Mouse (Mus musculus) hindbrain, embryonic 12.5 days (tissue): ENCODE results near the gene 2700081O15Rik. TPM values are rescaled to one million over a fixed set of nuclear protein-coding genes. Genes with fewer than 3 reads are reported as not detected.

ENCODE experiments used
- ATAC-seq: fragments of 200-750 bp; cut with Nextera tagmentation; 2 replicates; pipeline ENCODE4 v1.8.0; 2017; ENCODE audit warnings: moderate TSS enrichment; ENCODE audit not compliant: low FRiP score
- H3K27ac ChIP-seq: fragments of 300-500 bp; sonication (generic); 2 replicates; pipeline ENCODE4 v1.5.1; 2016; ENCODE audit warnings: mild to moderate bottlenecking
- H3K27me3 ChIP-seq: fragments of 300-500 bp; sonication (generic); 2 replicates; pipeline ENCODE4 v1.6.1; 2016; ENCODE audit warnings: mild to moderate bottlenecking
- H3K36me3 ChIP-seq: fragments of 300-500 bp; sonication (generic); 2 replicates; pipeline ENCODE4 v1.6.1; 2016; ENCODE audit warnings: mild to moderate bottlenecking
- H3K4me1 ChIP-seq: fragments of 300-500 bp; sonication (generic); 2 replicates; pipeline ENCODE4 v1.6.1; 2016
- H3K4me2 ChIP-seq: fragments of 300-500 bp; sonication (generic); replicated peaks from 2 replicates; pipeline ENCODE4 v1.6.1; 2016; ENCODE audit warnings: mild to moderate bottlenecking
- H3K4me3 ChIP-seq: fragments of 300-500 bp; sonication (generic); 2 replicates; pipeline ENCODE4 v1.5.1; 2016; ENCODE audit warnings: mild to moderate bottlenecking
- H3K9ac ChIP-seq: fragments of 300-500 bp; sonication (generic); 2 replicates; pipeline ENCODE4 v1.6.1; 2016; ENCODE audit warnings: mild to moderate bottlenecking, moderate library complexity
- H3K9me3 ChIP-seq: fragments of 300-500 bp; sonication (generic); replicated peaks from 2 replicates; pipeline ENCODE4 v1.6.1; 2016; ENCODE audit warnings: mild to moderate bottlenecking
- WGBS: fragments of 180-500 bp; shearing (Covaris S2); methylation state at CpG from one replicate; pipeline ENCODE4 v1.1.7; 2016; 5-methylcytosine and 5-hydroxymethylcytosine counted together
- microRNA-seq: library from miRNA; unstranded; fragments of <30 nt; microRNA quantifications from one replicate; pipeline ENCODE4, GENCODE M21; 2017
- polyA plus RNA-seq: library from polyadenylated mRNA; unstranded; fragments of >200 nt; fragmentation: Nextera tagmentation; extraction: Ambion mirVana; gene quantifications from 2 replicates; pipeline ENCODE4 v1.2.1, GENCODE M21; 2016

Gene 2700081O15Rik
- polyA plus RNA-seq, 1 experiment from 2014 or later, result 20.1 TPM

GRCm38 (mm10) chr19:7456803-7457202, 39.4 kb downstream of the 2700081O15Rik start:
- H3K9me3 ChIP-seq, result no peaks in the 10 kb centered on the region
- 80% methylated on average over 2 of the region's 2 CpGs for WGBS
- H3K4me1 ChIP-seq, result peaks cover 3% of the 10 kb centered on the region; the same call in 1 of the 2 replicates
- no peak overlapping the region for H3K4me2 ChIP-seq
- no peak overlapping the region for H3K4me3 ChIP-seq
- no peak overlapping the region for H3K27ac ChIP-seq
- H3K27me3 ChIP-seq, result no peaks in the 10 kb centered on the region
- ATAC-seq, result no peak
- no peak overlapping the region for H3K9ac ChIP-seq
- H3K36me3 ChIP-seq, result peaks cover 13% of the 10 kb centered on the region; the same call in 1 of the 2 replicates

GRCm38 (mm10) chr19:7458901-7459300, 41.5 kb downstream of the 2700081O15Rik start:
- H3K27ac ChIP-seq, result no peak overlapping the region
- H3K9me3 ChIP-seq, result no peaks in the 10 kb centered on the region
- no peak for ATAC-seq
- H3K36me3 ChIP-seq, result peaks cover 13% of the 10 kb centered on the region; the same call in 1 of the 2 replicates
- H3K4me1 ChIP-seq, result peaks cover 3% of the 10 kb centered on the region; the same call in 1 of the 2 replicates
- no peaks in the 10 kb centered on the region for H3K27me3 ChIP-seq
- H3K9ac ChIP-seq, result no peak overlapping the region
- no peak overlapping the region for H3K4me2 ChIP-seq
- H3K4me3 ChIP-seq, result no peak overlapping the region

DNA sequence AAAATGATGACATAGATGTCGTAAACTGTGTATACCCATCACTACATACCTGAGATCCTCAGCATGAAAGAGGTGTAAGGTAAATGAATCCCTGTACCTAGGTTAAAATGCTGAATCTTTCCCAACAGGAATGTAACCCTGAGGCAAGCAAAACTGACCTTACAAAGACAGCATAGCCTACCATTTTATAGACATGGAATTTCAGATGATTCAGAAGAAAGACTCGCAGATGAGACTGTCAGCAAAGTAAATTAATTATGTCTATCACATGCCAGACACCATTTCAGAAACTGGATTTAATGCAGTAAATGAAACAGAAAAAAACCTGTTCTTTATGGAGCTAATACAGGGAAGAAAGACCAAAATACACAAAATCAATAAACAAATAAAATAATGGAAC, 41.9 kb downstream of the 2700081O15Rik start:
- H3K4me3 ChIP-seq, result no peak overlapping the region
- no peak for ATAC-seq

DNA sequence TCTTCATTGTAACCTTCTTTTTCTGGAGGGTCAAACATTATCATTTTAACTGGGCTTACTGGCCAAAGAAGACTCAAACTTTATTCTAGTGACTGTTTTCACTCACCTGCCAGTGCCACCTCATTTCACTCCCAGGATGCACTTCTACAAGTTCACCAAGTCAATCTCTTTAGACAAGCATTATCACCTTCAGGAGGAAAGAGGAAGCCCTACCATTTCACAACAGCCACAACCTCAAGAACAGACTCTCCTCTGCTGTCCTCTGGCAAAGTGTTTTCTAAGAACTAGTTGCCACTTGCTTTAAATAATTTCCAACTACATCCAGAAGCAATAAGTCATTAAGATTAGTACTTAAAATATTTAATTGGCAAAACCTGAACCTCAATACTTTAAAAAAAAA, 50.5 kb downstream of the 2700081O15Rik start:
- H3K4me3 ChIP-seq, result no peak overlapping the region
- no peaks in the 10 kb centered on the region for H3K9me3 ChIP-seq
- ATAC-seq, result no peak
- H3K36me3 ChIP-seq, result no peaks in the 10 kb centered on the region
- H3K4me2 ChIP-seq, result no peak overlapping the region
- no peak overlapping the region for H3K9ac ChIP-seq
- H3K27ac ChIP-seq, result no peak overlapping the region
- H3K27me3 ChIP-seq, result no peaks in the 10 kb centered on the region
- no peaks in the 10 kb centered on the region for H3K4me1 ChIP-seq

More for the DNA sequence above, 41.9 kb downstream of the 2700081O15Rik start:
- H3K9ac ChIP-seq, result no peak overlapping the region
- peaks cover 3% of the 10 kb centered on the region; the same call in 1 of the 2 replicates for H3K4me1 ChIP-seq
- no peaks in the 10 kb centered on the region for H3K27me3 ChIP-seq
- H3K9me3 ChIP-seq, result no peaks in the 10 kb centered on the region
- no peak overlapping the region for H3K27ac ChIP-seq
- 91% methylated on average over 2 of the region's 2 CpGs for WGBS
- peaks cover 13% of the 10 kb centered on the region; the same call in 1 of the 2 replicates for H3K36me3 ChIP-seq
- no peak overlapping the region for H3K4me2 ChIP-seq

DNA sequence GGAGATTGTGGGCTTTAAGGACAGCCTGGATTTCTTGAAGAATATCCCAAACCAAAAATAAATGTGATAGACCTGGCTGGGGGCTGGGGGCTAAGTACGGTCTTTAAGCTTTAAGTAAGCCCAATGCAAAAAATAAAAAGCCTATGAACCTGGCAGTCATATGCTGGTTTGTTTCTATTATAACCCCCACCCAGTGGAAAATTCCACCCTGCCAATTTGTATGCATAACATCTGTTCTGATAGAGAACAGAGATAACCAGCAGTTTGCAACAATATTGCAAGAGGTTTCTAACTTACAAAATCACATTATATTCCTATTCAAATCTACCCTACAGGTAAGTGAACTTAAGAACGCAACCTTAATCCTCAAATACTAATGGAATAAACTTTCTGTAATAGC, 53.2 kb downstream of the 2700081O15Rik start:
- Histone ChIP-seq H3K4me3 (no peak overlapping the region), H3K36me3 (0 out of 2 replicates have a peak, but pooled peaks cover 3% of the 10 kb centered on the region), H3K4me2 (no peak overlapping the region), H3K27me3 (no peaks in the 10 kb centered on the region), H3K4me1 (no peaks in the 10 kb centered on the region), H3K9me3 (no peaks in the 10 kb centered on the region), H3K27ac (no peak overlapping the region), H3K9ac (no peak overlapping the region)
- ATAC-seq, result no peak
- 96% methylated on average over 2 of the region's 2 CpGs for WGBS

Small RNAs within 50 kb of the gene (microRNA-seq; reads per million reads assigned to microRNA genes)
- gene Mir6991, result 4.6 reads per million, percentile 11 among the genes with 10 or more reads in this experiment

Other genes with a start within 250 kb of the 2700081O15Rik start
- 217 and 218 TPM in 2 replicates for gene Otub1, start 211.3 kb upstream of the 2700081O15Rik start, polyA plus RNA-seq
- 715 and 817 TPM in 2 replicates for gene Cox8a, start 200.0 kb upstream of the 2700081O15Rik start, polyA plus RNA-seq
- gene Naa40, start 176.4 kb upstream of the 2700081O15Rik start, polyA plus RNA-seq, result 75.9 and 77.6 TPM in 2 replicates
- gene Rcor2, start 150.3 kb upstream of the 2700081O15Rik start, polyA plus RNA-seq, result 62.5 and 66.6 TPM in 2 replicates
- 62.1 and 64.2 TPM in 2 replicates for gene Mark2, start 75.8 kb upstream of the 2700081O15Rik start, polyA plus RNA-seq
- gene Spindoc, start 34.6 kb upstream of the 2700081O15Rik start, polyA plus RNA-seq, result 37.8 and 44.1 TPM in 2 replicates
- gene Rtn3, start 65.7 kb downstream of the 2700081O15Rik start, polyA plus RNA-seq, result 380 and 385 TPM in 2 replicates
- gene Atl3, start 76.4 kb downstream of the 2700081O15Rik start, polyA plus RNA-seq, result 9.4 and 10.5 TPM in 2 replicates
- gene Pla2g16, start 139.8 kb downstream of the 2700081O15Rik start, polyA plus RNA-seq, result 2.8 and 4.8 TPM in 2 replicates
- 0.10 and 0.12 TPM in 2 replicates for gene Lgals12, start 189.6 kb downstream of the 2700081O15Rik start, polyA plus RNA-seq
- not detected in 2 replicates for gene Hrasls5, start 194.9 kb downstream of the 2700081O15Rik start, polyA plus RNA-seq